Mouse (Mus musculus) ES-Bruce4 (cell line): ENCODE measurements at regions not wholly inside any gene's neighbourhood (a gene's known extent, or its start where the extent isn't known, plus 50 kb on each side); places are given as distances from the start of the nearest gene placed in this dataset.

Source experiments
- CTCF ChIP-seq: IDR thresholded peaks from one replicate; pipeline ENCODE4 v1.8.1; 2011; ENCODE audit warnings: low read depth, low read length
- EP300 ChIP-seq: IDR thresholded peaks from 2 replicates; pipeline ENCODE4 v1.6.1; 2011; ENCODE audit warnings: low read depth, low read length; ENCODE audit not compliant: insufficient read depth
- POLR2A ChIP-seq: IDR thresholded peaks from one replicate; pipeline ENCODE4 v1.8.1; 2011; ENCODE audit warnings: low read length; ENCODE audit not compliant: insufficient read depth

GRCm38 (mm10) chr3:8049706-8050105 lies 1429.5 kb upstream of the 1700008P02Rik start:
- TF ChIP-seq CTCF (no peak), POLR2A (no peak), EP300 (no peak)
